Mouse (Mus musculus): ENCODE data around the gene Pald1.

DNA sequence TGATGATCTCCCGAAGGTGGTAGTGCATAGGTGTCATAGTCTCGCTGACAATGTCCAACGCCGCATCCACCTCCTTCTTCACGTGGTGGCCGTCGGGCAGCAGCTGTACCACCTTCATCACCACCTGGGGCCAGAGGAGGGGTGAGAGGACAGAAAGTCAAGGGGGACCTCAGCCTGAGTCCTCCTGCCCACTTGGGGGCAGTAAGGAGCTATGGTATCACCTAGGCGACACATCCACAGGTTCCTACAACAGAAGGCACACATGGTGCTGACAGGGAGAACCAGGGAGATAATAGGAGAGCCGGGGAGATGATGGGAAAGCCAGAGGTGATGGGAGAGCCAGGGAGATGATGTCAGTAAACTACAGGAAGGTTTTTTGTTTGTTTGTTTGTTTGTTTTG lies 44.1 kb downstream of the Pald1 start:
- peak; percentile 30; the same call in 1 of the 2 replicates for TF ChIP-seq CTCF (IDR thresholded peaks at IDR 0.05; ENCODE audit: low read depth)
- no peak for TF ChIP-seq EP300 (optimal IDR thresholded peaks at IDR 0.05)

Measured in stomach, postnatal 0 days (tissue).